ENCODE assay signal across 8 mouse cellular contexts in the genomic region with DNA sequence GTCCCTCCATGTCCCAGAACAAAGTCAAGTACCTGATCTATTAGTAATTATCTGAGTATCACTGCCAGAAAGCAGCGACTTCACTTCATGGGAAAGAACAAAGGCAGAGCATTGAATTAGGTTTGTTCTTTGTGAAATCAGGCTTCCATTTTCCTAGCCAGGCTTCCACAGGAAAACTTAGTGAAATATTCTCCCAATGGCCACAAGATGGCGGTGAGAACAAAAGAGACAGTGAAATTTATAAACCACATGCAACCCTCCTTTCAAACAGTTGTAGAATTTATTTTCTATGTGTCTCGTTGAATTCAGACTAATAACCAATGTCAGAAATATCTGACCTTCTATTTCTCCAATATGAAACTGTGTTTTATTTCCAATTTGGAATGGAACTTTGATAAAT. TPM values are rescaled to one million over a fixed set of nuclear protein-coding genes. Genes with fewer than 3 reads are reported as not detected.
DNase-seq lines count a peak whose midpoint lies in the region; ATAC-seq and TF ChIP-seq lines count a peak whose summit lies in the region.

No protein-coding gene starts in this region.

- H3K36me3 ChIP-seq in liver, embryonic 14.5 days (replicated peaks; ENCODE audit: control insufficient read depth, insufficient read depth, low read depth): no peaks in the 10 kb centered on the region
- no peaks in the 10 kb centered on the region for H3K36me3 ChIP-seq in liver, embryonic 11.5 days (ENCODE audit: control insufficient read depth, insufficient read depth, low read length)
- no peaks in the 10 kb centered on the region for H3K36me3 ChIP-seq in hindbrain, embryonic 15.5 days
- H3K36me3 ChIP-seq in neural tube, embryonic 15.5 days: no peaks in the 10 kb centered on the region

- intact Hi-C loops in left cerebral cortex, postnatal 10 days (cut with DNase I): loop anchor here (1.0 kb wide), 1 partner anchor 179 kb away; no protein-coding TSS in a partner anchor

- H3K9me3 ChIP-seq in liver, embryonic 14.5 days (ENCODE audit: control insufficient read depth, low read length): no peaks in the 10 kb centered on the region
- no peaks in the 10 kb centered on the region for H3K9me3 ChIP-seq in liver, embryonic 11.5 days (ENCODE audit: control insufficient read depth, low read length)
- H3K9me3 ChIP-seq in hindbrain, embryonic 15.5 days: no peaks in the 10 kb centered on the region
- H3K9me3 ChIP-seq in neural tube, embryonic 15.5 days (replicated peaks): no peaks in the 10 kb centered on the region

- no peak overlapping the region for H3K4me3 ChIP-seq in liver, embryonic 14.5 days (ENCODE audit: insufficient read depth in 1 of 2, low read depth in 2 of 2, low read length in 2 of 2)
- H3K4me3 ChIP-seq in liver, embryonic 11.5 days (ENCODE audit: low read depth, low read length): no peak overlapping the region
- H3K4me3 ChIP-seq in hindbrain, embryonic 15.5 days: no peak overlapping the region
- no peak overlapping the region for H3K4me3 ChIP-seq in neural tube, embryonic 15.5 days (replicated peaks)

- WGBS in liver, embryonic 14.5 days (ENCODE audit: insufficient replicate concordance): under 1% methylated on average over 3 of the region's 3 CpGs
- 8% methylated on average over 3 of the region's 3 CpGs for WGBS in liver, embryonic 11.5 days
- WGBS in hindbrain, embryonic 15.5 days: 3% methylated on average over 3 of the region's 3 CpGs
- WGBS in neural tube, embryonic 15.5 days: 3% methylated on average over 3 of the region's 3 CpGs

- TF ChIP-seq CTCF in liver, embryonic 14.5 days (IDR thresholded peaks at IDR 0.05; ENCODE audit: low read depth): peak; percentile 44; the same call in 1 of the 2 replicates

- ATAC-seq in liver, embryonic 14.5 days (ENCODE audit: insufficient read depth): no peak
- no peak for ATAC-seq in liver, embryonic 11.5 days (replicated peaks; ENCODE audit: low FRiP score)
- peak; percentile 44 for ATAC-seq in hindbrain, embryonic 15.5 days (ENCODE audit: low FRiP score, low read depth)
- ATAC-seq in neural tube, embryonic 15.5 days (ENCODE audit: low FRiP score): peak; percentile 71

- H3K27ac ChIP-seq in liver, embryonic 14.5 days: no peak overlapping the region
- no peak overlapping the region for H3K27ac ChIP-seq in liver, embryonic 11.5 days (ENCODE audit: low read depth, low read length)
- no peak overlapping the region; the same call in 1 of the 2 replicates for H3K27ac ChIP-seq in hindbrain, embryonic 15.5 days (replicated peaks)
- H3K27ac ChIP-seq in neural tube, embryonic 15.5 days (replicated peaks): peak overlapping the region; percentile 18; the same call in 1 of the 2 replicates

- no peaks in the 10 kb centered on the region for H3K4me1 ChIP-seq in liver, embryonic 14.5 days (replicated peaks; ENCODE audit: control insufficient read depth in 2 of 2, insufficient read depth in 2 of 2, low read length in 1 of 2)
- no peaks in the 10 kb centered on the region for H3K4me1 ChIP-seq in liver, embryonic 11.5 days (replicated peaks; ENCODE audit: control insufficient read depth, insufficient read depth, low read length)
- no peaks in the 10 kb centered on the region for H3K4me1 ChIP-seq in hindbrain, embryonic 15.5 days (replicated peaks)
- no peaks in the 10 kb centered on the region for H3K4me1 ChIP-seq in neural tube, embryonic 15.5 days

- H3K9ac ChIP-seq in liver, embryonic 14.5 days (replicated peaks): no peak overlapping the region
- no peak overlapping the region for H3K9ac ChIP-seq in liver, embryonic 11.5 days (ENCODE audit: low read depth, low read length)
- H3K9ac ChIP-seq in hindbrain, embryonic 15.5 days: no peak overlapping the region
- H3K9ac ChIP-seq in neural tube, embryonic 15.5 days (replicated peaks): no peak overlapping the region

- no peak for TF ChIP-seq EP300 in liver, embryonic 14.5 days (IDR thresholded peaks at IDR 0.05; ENCODE audit: low read depth)

- H3K27me3 ChIP-seq in liver, embryonic 14.5 days (ENCODE audit: control insufficient read depth, insufficient read depth, low read length): no peaks in the 10 kb centered on the region
- H3K27me3 ChIP-seq in liver, embryonic 11.5 days (replicated peaks; ENCODE audit: control insufficient read depth, insufficient read depth, low read length): no peaks in the 10 kb centered on the region
- no peaks in the 10 kb centered on the region for H3K27me3 ChIP-seq in hindbrain, embryonic 15.5 days
- H3K27me3 ChIP-seq in neural tube, embryonic 15.5 days (replicated peaks): no peaks in the 10 kb centered on the region

- peak in 2 of 3 experiments; percentile 1 to 17 for DNase-seq in liver, embryonic 14.5 days (ENCODE audit: low read depth in 3 of 3, low spot score in 3 of 3)
- no peak for DNase-seq in liver, embryonic 11.5 days (ENCODE audit: low spot score)
- peak; percentile 50 for DNase-seq in R1 (ENCODE audit: low read depth, low spot score)
- DNase-seq in embryo, embryonic 11 days: peak; percentile 78
- peak; percentile 21 to 62 for DNase-seq in left cerebral cortex, postnatal 10 days (ENCODE audit: extremely low spot score in 1 of 2, low spot score in 2 of 2)
- no peak for DNase-seq in ovary, postnatal 10 days (ENCODE audit: low spot score)

- no peak overlapping the region for H3K4me2 ChIP-seq in liver, embryonic 14.5 days (ENCODE audit: low read depth)
- no peak overlapping the region for H3K4me2 ChIP-seq in liver, embryonic 11.5 days
- no peak overlapping the region for H3K4me2 ChIP-seq in hindbrain, embryonic 15.5 days
- H3K4me2 ChIP-seq in neural tube, embryonic 15.5 days: no peak overlapping the region

RNA-seq across cellular contexts. Expression of a gene that starts 42.2 kb away (rescaled TPM):
- 2.3 and 3.5 TPM in 2 replicates for polyA plus RNA-seq in liver, embryonic 14.5 days (2012; rRNA removed)
- 6.8 and 9.0 TPM in 2 replicates for polyA plus RNA-seq in liver, embryonic 14.5 days (2014; fragmentation: Nextera tagmentation; extraction: Ambion mirVana)
- polyA plus RNA-seq in liver, embryonic 11.5 days (2014; fragmentation: Nextera tagmentation; extraction: Ambion mirVana): 17.1 and 17.9 TPM in 2 replicates
- 10.2 and 13.7 TPM in 2 replicates for polyA plus RNA-seq in hindbrain, embryonic 15.5 days (2015; fragmentation: Nextera tagmentation; extraction: Ambion mirVana)
- total RNA-seq in left cerebral cortex, postnatal 10 days (2021): 10 to 100 TPM; 10.1 TPM
- 11.7 and 15.3 TPM in 2 replicates for polyA plus RNA-seq in neural tube, embryonic 15.5 days (2015; fragmentation: Nextera tagmentation; extraction: Ambion mirVana)

Comparison
In these comparisons a context has a peak if more than half of its experiments do, and no peak if none do; other contexts are left out.
1. DNase-seq: peak in liver, embryonic 14.5 days (2 of 3), R1 (single experiment), embryo, embryonic 11 days (single experiment) and left cerebral cortex, postnatal 10 days (2 of 2); none in liver, embryonic 11.5 days (single experiment) and ovary, postnatal 10 days (single experiment).
2. ATAC-seq: peak in hindbrain, embryonic 15.5 days (single experiment) and neural tube, embryonic 15.5 days (single experiment); none in liver, embryonic 14.5 days (single experiment) and liver, embryonic 11.5 days (single experiment).